Mouse (Mus musculus) adrenal gland, adult 2 months (tissue): ENCODE data around the gene Grid1. TPM values are rescaled to one million over a fixed set of nuclear protein-coding genes. Genes with fewer than 3 reads are reported as not detected.

Experiments used
- DNase-seq: peaks from one replicate; pipeline ENCODE4 v3.0.0; 2021
- polyA plus RNA-seq: library from polyadenylated mRNA; depleted of rRNA; stranded (reverse); fragments of >200 nt; gene quantifications from 2 replicates; pipeline ENCODE4 v1.2.3, GENCODE M21; 2012
- total RNA-seq, 2 experiments: library from RNA; stranded (reverse); gene quantifications; 2 replicates each; pipeline ENCODE4 v1.2.3; 2021

Gene Grid1
- total and polyA plus RNA-seq, 3 experiments: 0.18 to 0.63 (median 0.62) TPM

DNA sequence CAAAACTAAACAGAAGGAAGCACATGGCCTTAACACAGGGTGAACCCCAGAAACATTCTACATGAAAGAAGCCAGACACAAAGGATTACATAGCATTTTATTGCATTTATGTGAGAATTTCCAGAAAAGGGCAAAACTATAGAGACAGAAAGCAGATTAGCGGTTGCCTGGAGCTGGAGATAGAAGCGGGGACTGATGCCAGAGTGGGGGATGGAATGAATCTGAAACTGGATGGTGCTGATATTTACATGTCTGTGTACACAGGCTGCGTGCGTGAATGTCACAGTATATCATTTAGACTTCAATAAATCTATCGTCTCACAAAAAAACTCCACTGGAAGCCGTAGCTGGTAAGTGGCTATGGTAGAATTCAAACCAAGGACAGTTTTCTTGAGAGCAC is 96.4 kb downstream of the Grid1 start:
- DNase-seq: no peak

- no peak for DNase-seq
Observed at GRCm38 (mm10) chr14:34917111-34917510, 97.2 kb downstream of the Grid1 start.

- DNase-seq: no peak
Observed at GRCm38 (mm10) chr14:34919221-34919620, 99.3 kb downstream of the Grid1 start.

DNA sequence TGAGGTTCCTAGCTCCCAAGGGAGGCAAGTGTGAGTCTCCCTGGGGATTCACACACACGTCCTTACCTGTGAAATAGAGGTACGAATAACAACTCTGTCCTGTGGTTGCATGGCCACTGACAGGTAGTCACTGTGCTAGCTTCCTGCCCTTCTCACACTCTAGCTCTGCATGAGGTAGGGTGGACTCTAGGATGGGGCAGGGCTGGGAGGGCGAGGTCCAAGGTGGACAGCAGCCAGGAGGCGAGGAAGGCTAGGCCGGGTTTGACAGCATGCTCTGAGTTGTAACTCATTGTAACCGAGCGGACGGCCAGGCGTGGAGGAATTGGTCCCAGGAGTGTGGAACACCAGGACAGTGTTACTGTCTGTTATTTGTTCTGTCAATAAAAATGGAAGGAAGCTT is 101.4 kb downstream of the Grid1 start:
- no peak for DNase-seq

DNA sequence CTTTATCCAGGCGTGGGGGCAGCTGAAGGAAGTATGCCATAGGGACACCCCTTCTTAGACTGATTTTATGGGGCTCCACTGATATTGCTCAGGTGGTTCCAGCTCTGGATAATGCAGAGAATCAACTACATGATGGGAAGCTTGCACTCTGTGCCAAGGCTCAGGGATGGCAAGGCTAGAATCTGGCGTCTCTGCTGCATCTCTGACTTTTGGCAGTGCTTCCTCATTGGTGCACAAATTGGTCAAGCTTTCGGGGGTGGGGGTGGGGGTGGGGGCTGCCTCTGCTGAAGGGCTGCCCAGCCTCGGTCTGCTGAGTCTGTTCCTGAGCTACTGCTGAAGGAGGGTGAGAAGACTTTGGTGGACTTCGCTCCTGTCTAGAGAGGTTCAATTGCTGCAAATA is 105.1 kb downstream of the Grid1 start:
- DNase-seq: no peak

DNA sequence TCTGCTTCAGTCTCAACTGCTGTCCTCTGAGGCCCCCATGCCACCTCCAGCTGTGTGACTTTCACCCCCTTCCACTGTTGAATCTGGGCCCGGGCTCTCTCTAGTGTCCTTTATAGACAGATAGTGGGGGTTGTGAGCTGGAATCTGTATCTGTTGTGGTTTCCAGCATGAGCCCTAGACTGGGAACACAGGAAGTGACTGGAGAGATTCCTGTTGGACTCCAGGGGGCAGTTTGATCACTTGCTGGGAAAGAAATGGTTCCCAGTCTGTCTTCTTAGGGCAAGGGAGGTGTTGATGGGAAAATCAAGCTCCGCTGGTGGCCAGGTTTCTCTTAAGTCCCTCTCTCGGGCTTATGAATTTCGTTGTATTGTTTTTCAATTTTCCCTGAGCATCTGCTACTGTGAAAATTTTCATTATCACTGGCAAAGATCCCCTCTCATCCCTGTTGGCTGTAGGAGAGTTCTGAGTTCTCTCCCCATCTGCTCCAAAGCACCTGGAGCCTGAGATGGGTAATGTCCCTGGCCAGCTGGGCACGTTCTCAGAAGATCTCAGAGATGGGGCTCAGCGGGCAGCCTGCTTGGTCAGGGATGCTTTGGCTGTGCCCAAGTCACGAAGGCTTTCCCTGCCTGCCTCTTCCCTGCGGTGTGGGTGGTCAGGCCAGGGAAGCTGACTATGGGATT is 110.3 kb downstream of the Grid1 start:
- no peak for DNase-seq

DNA sequence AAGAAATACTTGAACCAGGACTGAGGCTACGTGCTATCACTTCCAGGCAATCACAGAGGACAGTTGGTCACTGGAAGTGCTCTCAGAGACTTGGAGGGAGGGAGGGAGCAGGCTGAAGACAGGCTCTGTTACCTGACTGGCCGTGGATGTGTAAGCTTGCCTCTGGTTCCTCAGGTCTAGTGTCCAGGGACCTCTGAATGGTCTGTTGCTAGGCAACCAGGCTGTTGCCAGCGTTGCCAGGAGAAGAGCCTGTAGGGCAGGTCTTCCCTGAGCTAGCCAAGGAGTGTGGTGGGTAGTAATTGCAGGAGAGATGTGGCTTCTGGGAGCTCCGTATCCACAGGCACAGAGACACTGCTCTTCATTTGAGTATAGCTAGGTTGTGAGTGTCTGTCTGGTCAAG is 113.3 kb downstream of the Grid1 start:
- DNase-seq: no peak

GRCm38 (mm10) chr14:34936192-34936770 is 116.4 kb downstream of the Grid1 start:
- no peak for DNase-seq

DNA sequence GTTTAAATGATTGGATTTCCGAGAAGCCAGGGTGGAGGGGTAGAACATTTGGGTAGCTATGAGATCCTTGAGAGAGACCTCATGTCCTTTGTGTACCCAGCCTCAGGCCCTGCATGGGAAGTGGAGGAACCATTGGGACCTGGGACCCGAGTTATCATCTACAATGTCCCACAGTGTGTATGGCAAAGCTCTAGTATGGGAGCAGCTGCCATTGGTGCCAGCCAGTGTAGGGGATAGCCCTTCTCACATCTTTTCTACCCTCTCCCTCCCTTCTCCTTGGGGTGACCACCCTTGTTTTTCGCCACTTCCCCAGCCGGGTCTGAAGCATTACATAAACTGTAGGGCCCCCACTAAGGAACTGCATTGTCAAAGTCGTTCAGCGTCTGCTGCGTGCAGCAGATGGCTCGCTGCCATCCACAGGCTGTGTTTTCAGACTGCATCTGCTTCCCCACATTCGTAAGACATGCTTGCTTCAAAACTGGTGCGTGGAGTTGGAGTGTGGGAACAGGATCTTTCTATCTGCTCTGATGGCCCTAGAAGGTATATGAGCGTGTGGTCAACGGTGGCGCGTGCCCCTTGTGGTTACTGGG is 124.6 kb downstream of the Grid1 start:
- no peak for DNase-seq

DNA sequence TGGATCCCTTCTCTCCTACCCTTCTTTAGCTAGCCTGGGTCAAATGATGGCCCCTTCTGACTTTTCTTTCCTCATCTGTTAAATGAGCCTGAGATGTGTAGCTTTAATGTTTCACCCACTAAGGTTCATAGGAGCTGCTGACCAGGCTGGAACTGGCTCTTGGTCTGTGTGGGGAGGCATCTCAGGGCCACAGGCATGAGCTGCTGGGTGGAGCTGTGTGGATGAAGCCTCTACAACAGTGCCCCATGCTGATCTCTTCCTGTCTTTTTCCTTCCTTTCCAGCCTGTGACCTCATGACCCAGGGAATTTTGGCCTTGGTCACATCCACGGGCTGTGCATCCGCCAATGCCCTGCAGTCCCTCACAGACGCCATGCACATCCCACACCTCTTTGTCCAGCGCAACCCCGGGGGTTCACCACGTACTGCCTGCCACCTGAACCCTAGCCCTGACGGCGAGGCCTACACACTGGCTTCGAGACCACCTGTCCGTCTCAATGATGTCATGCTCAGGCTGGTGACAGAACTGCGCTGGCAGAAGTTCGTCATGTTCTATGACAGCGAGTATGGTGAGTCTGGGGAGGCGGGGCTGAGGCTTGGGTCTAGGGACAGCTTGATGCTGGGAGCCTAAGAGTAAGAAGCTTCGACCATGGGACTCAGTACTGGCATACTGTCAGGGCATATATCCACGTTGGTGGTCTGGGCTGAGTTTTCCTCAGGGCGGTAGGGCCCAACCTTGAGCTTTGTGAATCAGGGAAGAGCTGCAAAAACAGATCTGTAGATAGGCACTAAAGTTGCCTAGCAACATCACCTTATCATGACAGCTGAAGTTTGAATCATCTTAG is 125.8 kb downstream of the Grid1 start:
- no peak for DNase-seq

- DNase-seq: no peak
Observed at GRCm38 (mm10) chr14:34946314-34946583, 126.3 kb downstream of the Grid1 start.

DNA sequence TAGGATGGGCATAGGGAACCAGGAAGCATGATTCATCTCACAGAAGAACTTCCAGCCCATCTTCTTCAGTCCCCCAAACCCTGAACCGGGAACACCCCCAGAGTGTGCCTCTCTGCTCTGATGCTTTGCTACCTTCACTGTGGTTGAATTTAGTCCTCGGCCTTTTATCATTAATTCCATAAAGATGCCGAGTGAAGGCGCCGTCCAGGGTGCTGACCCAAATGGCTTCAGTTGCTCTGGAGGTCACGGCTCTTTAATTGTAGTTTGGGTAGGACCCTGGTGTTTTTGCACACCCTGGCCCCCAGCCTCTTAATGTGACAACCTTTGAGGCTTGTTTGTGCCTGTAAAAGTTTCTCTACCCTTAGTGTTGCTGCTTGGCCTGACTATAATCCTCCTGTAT is 128.3 kb downstream of the Grid1 start:
- DNase-seq: no peak

GRCm38 (mm10) chr14:34952311-34952710 is 132.4 kb downstream of the Grid1 start:
- DNase-seq: no peak

- DNase-seq: no peak
Observed at GRCm38 (mm10) chr14:34953566-34953965, 133.7 kb downstream of the Grid1 start.

DNA sequence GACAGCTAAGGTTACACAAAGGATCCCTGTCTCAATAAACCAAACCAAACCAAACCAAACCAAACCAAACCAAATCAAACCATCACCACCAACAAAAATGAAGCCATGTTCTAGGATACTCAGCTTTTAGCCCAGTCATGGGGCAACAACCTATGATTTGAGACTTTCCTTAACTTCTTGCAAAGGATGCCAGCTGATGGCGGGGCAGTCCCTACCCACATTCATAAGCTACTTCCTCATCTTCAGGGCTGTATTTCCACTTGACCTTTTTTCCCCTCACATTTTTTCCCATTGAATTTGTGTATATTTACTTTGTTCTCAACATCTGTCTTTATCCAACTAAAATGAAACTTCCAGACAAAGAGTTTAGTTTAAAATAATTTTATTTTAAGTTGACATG is 135.8 kb downstream of the Grid1 start:
- no peak for DNase-seq

- DNase-seq: no peak
Observed at GRCm38 (mm10) chr14:34960227-34960626, 140.3 kb downstream of the Grid1 start.

DNA sequence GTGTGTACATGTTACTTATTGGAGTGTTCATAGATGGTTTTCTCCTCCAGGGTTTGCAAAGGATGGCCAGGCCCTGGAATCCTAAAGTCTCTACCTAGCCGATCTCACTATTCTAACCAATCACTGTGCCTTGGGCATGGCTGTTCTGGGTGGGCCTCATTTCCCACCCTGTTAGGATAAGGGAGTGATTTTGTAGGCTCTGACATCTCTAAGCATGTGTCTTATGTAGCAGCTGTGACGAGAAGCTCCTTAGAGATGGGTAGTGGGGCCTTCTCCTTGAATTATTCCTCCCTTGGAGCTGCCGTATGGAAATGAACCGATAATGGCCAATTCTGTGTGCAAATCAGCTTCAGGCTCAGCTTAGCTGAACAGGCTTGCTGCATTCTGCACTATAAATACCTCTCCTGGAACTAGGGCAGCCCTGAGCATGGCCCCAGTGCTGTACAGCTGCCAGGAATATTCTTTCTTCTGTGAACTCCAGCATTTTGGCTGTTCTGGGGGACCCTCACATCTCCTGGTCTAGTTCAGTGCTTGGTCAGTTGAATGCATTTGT is 143.8 kb downstream of the Grid1 start:
- DNase-seq: no peak

DNA sequence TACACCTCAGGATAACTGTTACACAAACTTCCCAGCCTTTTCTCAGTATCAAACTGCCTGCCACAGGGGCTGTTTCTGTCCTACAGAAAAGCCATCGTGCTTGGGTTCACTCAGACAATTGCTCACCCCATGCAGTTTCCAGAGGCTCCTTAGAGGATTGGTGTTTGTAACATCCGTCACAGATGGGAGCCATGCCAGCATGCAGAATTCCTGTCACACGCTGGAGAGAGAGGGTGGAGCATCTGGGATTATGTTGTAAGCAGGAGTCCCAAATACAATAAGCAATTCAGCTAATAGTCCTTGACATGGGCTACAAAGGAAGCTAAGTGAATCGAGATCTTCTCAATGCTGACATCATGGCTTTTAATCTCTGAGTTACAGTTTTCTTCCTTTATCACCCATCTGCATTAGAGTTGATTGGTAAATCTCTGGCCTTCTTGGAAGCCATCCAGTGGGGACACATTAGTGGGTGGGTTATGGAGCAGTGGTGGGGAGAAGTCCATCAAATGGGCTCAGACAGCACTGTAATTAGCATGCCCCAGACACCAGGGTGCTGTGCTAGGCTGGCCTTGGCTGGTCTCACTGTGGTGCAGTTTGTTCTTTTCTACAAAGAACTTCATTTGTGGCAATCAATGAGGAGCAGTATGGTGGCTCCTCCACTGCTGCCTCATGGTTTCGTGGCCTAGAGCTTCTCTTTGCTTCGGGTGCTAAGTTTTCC is 149.4 kb downstream of the Grid1 start:
- DNase-seq: no peak

DNA sequence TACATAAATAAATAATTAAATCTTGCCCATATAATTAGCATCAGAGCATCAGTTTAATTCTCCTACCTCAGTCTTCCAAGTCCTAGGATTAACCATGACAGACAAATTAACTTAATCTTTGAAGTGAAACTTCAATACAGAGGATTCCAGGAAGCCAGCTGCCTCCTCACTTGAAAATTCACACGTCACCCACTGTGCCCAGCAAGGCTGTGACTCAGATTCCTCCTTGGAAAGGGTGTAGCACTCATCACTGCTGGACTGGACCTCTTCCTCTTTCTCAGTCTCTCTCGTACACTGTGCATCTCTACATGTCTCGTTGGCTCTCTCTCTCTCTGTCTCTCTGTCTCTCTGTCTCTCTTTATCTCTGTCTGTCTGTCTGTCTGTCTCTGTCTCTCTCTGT is 153.0 kb downstream of the Grid1 start:
- DNase-seq: no peak

GRCm38 (mm10) chr14:34980756-34981155 is 160.8 kb downstream of the Grid1 start:
- no peak for DNase-seq

GRCm38 (mm10) chr14:34989131-34989530 is 169.2 kb downstream of the Grid1 start:
- no peak for DNase-seq

- no peak for DNase-seq
Observed at GRCm38 (mm10) chr14:35006736-35007135, 186.8 kb downstream of the Grid1 start.
